In genomic region chr19:4247010-4247409, GRCm38 (mm10) we compare ENCODE assay signal across 15 mouse cellular contexts. TPM values are rescaled to one million over a fixed set of nuclear protein-coding genes. Genes with fewer than 3 reads are reported as not detected.
DNase-seq lines count a peak whose midpoint lies in the region; ATAC-seq and TF ChIP-seq lines count a peak whose summit lies in the region.
"Had no signal": no experiment of that assay in that cellular context is flagged by ENCODE, and none has a peak within 500 bp of the region (broad histone marks: within the 10 kb centered on the region; RNA-seq: fewer than 3 reads in every experiment).

No protein-coding gene starts in this region.

- no peaks in the 10 kb centered on the region for H3K9me3 ChIP-seq in kidney, postnatal 0 days (replicated peaks; ENCODE audit: low read length)
- H3K9me3 ChIP-seq in midbrain, embryonic 11.5 days (ENCODE audit: control insufficient read depth, low read length) = no peaks in the 10 kb centered on the region
- H3K9me3 ChIP-seq: G1E had no signal

- no peak for ATAC-seq in kidney, postnatal 0 days (replicated peaks; ENCODE audit: low FRiP score, low read depth)
- ATAC-seq in granulocyte monocyte progenitor cell, adult 5-6 weeks (replicated peaks; ENCODE audit: poor library complexity, severe bottlenecking) = peak; percentile 30; the same call in 1 of the 2 replicates
- ATAC-seq in midbrain, embryonic 11.5 days (ENCODE audit: low FRiP score) = no peak

- TF ChIP-seq CTCF in kidney, postnatal 0 days (IDR thresholded peaks at IDR 0.05; ENCODE audit: low read depth) = peak; percentile 58

- no peak overlapping the region for H3K9ac ChIP-seq in kidney, postnatal 0 days (ENCODE audit: low read depth, low read length)
- no peak overlapping the region for H3K9ac ChIP-seq in midbrain, embryonic 11.5 days (ENCODE audit: low read length)
- H3K9ac ChIP-seq: heart, embryonic 13.5 days; hindbrain, embryonic 14.5 days had no signal

- no peaks in the 10 kb centered on the region for H3K4me1 ChIP-seq in kidney, postnatal 0 days (replicated peaks; ENCODE audit: insufficient read depth, low read length)
- no peaks in the 10 kb centered on the region for H3K4me1 ChIP-seq in midbrain, embryonic 11.5 days (ENCODE audit: control insufficient read depth, insufficient read depth, low read length)
- H3K4me1 ChIP-seq: heart, embryonic 13.5 days had no signal

- no peak overlapping the region for H3K4me2 ChIP-seq in kidney, postnatal 0 days (ENCODE audit: low read length)
- H3K4me2 ChIP-seq in midbrain, embryonic 11.5 days = no peak overlapping the region
- H3K4me2 ChIP-seq: heart, embryonic 13.5 days; hindbrain, embryonic 14.5 days had no signal

- H3K4me3 ChIP-seq in kidney, postnatal 0 days (replicated peaks; ENCODE audit: low read depth, low read length) = no peak overlapping the region
- no peak overlapping the region for H3K4me3 ChIP-seq in midbrain, embryonic 11.5 days (ENCODE audit: low read depth, low read length)
- H3K4me3 ChIP-seq: heart, embryonic 13.5 days had no signal

- no peaks in the 10 kb centered on the region for H3K36me3 ChIP-seq in kidney, postnatal 0 days (ENCODE audit: insufficient read depth, low read length)
- no peaks in the 10 kb centered on the region for H3K36me3 ChIP-seq in midbrain, embryonic 11.5 days (ENCODE audit: control insufficient read depth, insufficient read depth, low read length)
- H3K36me3 ChIP-seq: G1E; heart, embryonic 13.5 days had no signal

- WGBS in kidney, postnatal 0 days = 62% methylated on average over 1 of the region's 1 CpGs
- WGBS in midbrain, embryonic 11.5 days = 57% methylated on average over 1 of the region's 1 CpGs

- DNase-seq in kidney, postnatal 0 days (ENCODE audit: low spot score) = peak; percentile 42
- no peak for DNase-seq in kidney, postnatal 36 days
- peak; percentile 43 for DNase-seq in thymus, postnatal 4 days
- DNase-seq in thymus, postnatal 10 days (ENCODE audit: low spot score in 2 of 2) = no peak
- no peak for DNase-seq in adrenal gland, adult (ENCODE audit: inconsistent age in 2 of 2, low spot score in 1 of 2)
- DNase-seq in midbrain, embryonic 11.5 days (ENCODE audit: low spot score, missing footprints) = no peak
- DNase-seq: adrenal gland, postnatal 10 days; layer of hippocampus, postnatal 36 days; spleen, adult 18-20 months had no signal

- no peak overlapping the region for H3K27ac ChIP-seq in kidney, postnatal 0 days
- H3K27ac ChIP-seq in midbrain, embryonic 11.5 days (ENCODE audit: low read depth, low read length) = no peak overlapping the region
- H3K27ac ChIP-seq: heart, embryonic 13.5 days; hindbrain, embryonic 14.5 days; macrophage had no signal

- no peaks in the 10 kb centered on the region for H3K27me3 ChIP-seq in kidney, postnatal 0 days (ENCODE audit: insufficient read depth, low read length)
- no peaks in the 10 kb centered on the region for H3K27me3 ChIP-seq in midbrain, embryonic 11.5 days (ENCODE audit: control insufficient read depth, insufficient read depth, low read length)

RNA-seq across cellular contexts. Expression of gene Pold4, which starts 15.3 kb away (rescaled TPM):
- 40.9 and 43.6 TPM in 2 replicates for polyA plus RNA-seq in kidney, postnatal 0 days (2015; fragmentation: Nextera tagmentation; extraction: Ambion mirVana)
- total RNA-seq in granulocyte monocyte progenitor cell, adult 5-6 weeks (2014; fragmentation: Nextera tagmentation) = 68.6 and 117 TPM in 2 replicates
- total RNA-seq in granulocyte monocyte progenitor cell, adult 5-6 weeks (2017) = 69.5 and 92.0 TPM in 2 replicates
- 12.2 and 12.6 TPM in 2 replicates for polyA plus RNA-seq in midbrain, embryonic 11.5 days (2014; fragmentation: Nextera tagmentation; extraction: Ambion mirVana)

RNA-seq across cellular contexts. Expression of gene Ssh3, which starts 22.0 kb away (rescaled TPM):
- 15.6 and 18.8 TPM in 2 replicates for polyA plus RNA-seq in kidney, postnatal 0 days (2015; fragmentation: Nextera tagmentation; extraction: Ambion mirVana)
- 17.7 and 25.9 TPM in 2 replicates for total RNA-seq in granulocyte monocyte progenitor cell, adult 5-6 weeks (2014; fragmentation: Nextera tagmentation)
- 10.8 and 22.0 TPM in 2 replicates for total RNA-seq in granulocyte monocyte progenitor cell, adult 5-6 weeks (2017)
- 2.1 and 2.3 TPM in 2 replicates for polyA plus RNA-seq in midbrain, embryonic 11.5 days (2014; fragmentation: Nextera tagmentation; extraction: Ambion mirVana)

RNA-seq across cellular contexts. Expression of gene AC109138.7, which starts 32.9 kb away (rescaled TPM):
- polyA plus RNA-seq in kidney, postnatal 0 days (2015; fragmentation: Nextera tagmentation; extraction: Ambion mirVana) = not detected in 2 replicates
- not detected in 2 replicates for total RNA-seq in granulocyte monocyte progenitor cell, adult 5-6 weeks (2014; fragmentation: Nextera tagmentation)
- total RNA-seq in granulocyte monocyte progenitor cell, adult 5-6 weeks (2017) = not detected in 2 replicates
- polyA plus RNA-seq in midbrain, embryonic 11.5 days (2014; fragmentation: Nextera tagmentation; extraction: Ambion mirVana) = not detected in 2 replicates
- total RNA-seq: adrenal gland, postnatal 10 days; G1E; layer of hippocampus, postnatal 36 days had no signal
- polyA plus RNA-seq: heart, embryonic 13.5 days; hindbrain, embryonic 14.5 days; kidney, embryonic 16.5 days; macrophage had no signal

RNA-seq across cellular contexts. Expression of gene Clcf1, which starts 33.0 kb away (rescaled TPM):
- 6.5 and 6.7 TPM in 2 replicates for polyA plus RNA-seq in kidney, postnatal 0 days (2015; fragmentation: Nextera tagmentation; extraction: Ambion mirVana)
- total RNA-seq in granulocyte monocyte progenitor cell, adult 5-6 weeks (2014; fragmentation: Nextera tagmentation) = 6.8 and 7.4 TPM in 2 replicates
- 0.67 and 1.8 TPM in 2 replicates for total RNA-seq in granulocyte monocyte progenitor cell, adult 5-6 weeks (2017)
- polyA plus RNA-seq in midbrain, embryonic 11.5 days (2014; fragmentation: Nextera tagmentation; extraction: Ambion mirVana) = 0.31 and 0.32 TPM in 2 replicates
- polyA plus RNA-seq: G1E had no signal

RNA-seq across cellular contexts. Expression of gene Ankrd13d, which starts 35.9 kb away (rescaled TPM):
- polyA plus RNA-seq in kidney, postnatal 0 days (2015; fragmentation: Nextera tagmentation; extraction: Ambion mirVana) = 3.9 and 5.4 TPM in 2 replicates
- 6.8 and 7.2 TPM in 2 replicates for total RNA-seq in granulocyte monocyte progenitor cell, adult 5-6 weeks (2014; fragmentation: Nextera tagmentation)
- total RNA-seq in granulocyte monocyte progenitor cell, adult 5-6 weeks (2017) = 1.6 and 3.9 TPM in 2 replicates
- polyA plus RNA-seq in midbrain, embryonic 11.5 days (2014; fragmentation: Nextera tagmentation; extraction: Ambion mirVana) = 8.5 and 8.8 TPM in 2 replicates

Comparison
In these comparisons a context has a peak if more than half of its experiments do, and no peak if none do; other contexts are left out.
1. DNase-seq: peak in kidney, postnatal 0 days (single experiment) and thymus, postnatal 4 days (single experiment); none in kidney, postnatal 36 days (0 of 2), thymus, postnatal 10 days (0 of 2), adrenal gland, adult (0 of 2) and midbrain, embryonic 11.5 days (single experiment).